Mouse (Mus musculus) Patski (cell line): ENCODE measurements around the gene Lrrc20. TPM values are rescaled to one million over a fixed set of nuclear protein-coding genes. Genes with fewer than 3 reads are reported as not detected.

Experiments used
- ATAC-seq: fragments of 100-300 bp; one replicate; pipeline ENCODE4 v1.8.0; 2021
- CTCF ChIA-PET: fragments of 350-600 bp; sonication (Branson Sonifier 250); formaldehyde crosslinking; loops from one replicate; lab custom pipeline; 2022; ENCODE audit warnings: inconsistent platforms; lab: Charles Lee
- POLR2A ChIA-PET: fragments of 350-600 bp; sonication (Branson Sonifier 250); formaldehyde crosslinking; loops from one replicate; lab custom pipeline; 2022; ENCODE audit warnings: antibody characterized with exemption, inconsistent platforms; lab: Charles Lee
- DNase-seq: peaks from one replicate; pipeline ENCODE4 v3.0.0-alpha.2; 2011; ENCODE audit warnings: low read depth, low spot score
- H3K27me3 ChIP-seq: fragments of 371-371 bp; one replicate; pipeline ENCODE4 v1.5.1; 2021
- CTCF ChIP-seq: fragments of 100-300 bp; IDR thresholded peaks from one replicate; pipeline ENCODE4 v1.5.1; 2021
- in situ Hi-C: fragments of 300-500 bp; cut with MboI; formaldehyde crosslinking; loops from 3 replicates; pipeline ENCODE4 v1.11.1; 2018; ENCODE audit warnings: low pct_unique_long_range_greater_than_20kb, mixed read lengths
- polyA plus RNA-seq: library from polyadenylated mRNA; unstranded; gene quantifications from one replicate; pipeline ENCODE4 v1.2.3, GENCODE M21; 2021

Lrrc20 gene
- polyA plus RNA-seq, result 14.0 TPM

DNA sequence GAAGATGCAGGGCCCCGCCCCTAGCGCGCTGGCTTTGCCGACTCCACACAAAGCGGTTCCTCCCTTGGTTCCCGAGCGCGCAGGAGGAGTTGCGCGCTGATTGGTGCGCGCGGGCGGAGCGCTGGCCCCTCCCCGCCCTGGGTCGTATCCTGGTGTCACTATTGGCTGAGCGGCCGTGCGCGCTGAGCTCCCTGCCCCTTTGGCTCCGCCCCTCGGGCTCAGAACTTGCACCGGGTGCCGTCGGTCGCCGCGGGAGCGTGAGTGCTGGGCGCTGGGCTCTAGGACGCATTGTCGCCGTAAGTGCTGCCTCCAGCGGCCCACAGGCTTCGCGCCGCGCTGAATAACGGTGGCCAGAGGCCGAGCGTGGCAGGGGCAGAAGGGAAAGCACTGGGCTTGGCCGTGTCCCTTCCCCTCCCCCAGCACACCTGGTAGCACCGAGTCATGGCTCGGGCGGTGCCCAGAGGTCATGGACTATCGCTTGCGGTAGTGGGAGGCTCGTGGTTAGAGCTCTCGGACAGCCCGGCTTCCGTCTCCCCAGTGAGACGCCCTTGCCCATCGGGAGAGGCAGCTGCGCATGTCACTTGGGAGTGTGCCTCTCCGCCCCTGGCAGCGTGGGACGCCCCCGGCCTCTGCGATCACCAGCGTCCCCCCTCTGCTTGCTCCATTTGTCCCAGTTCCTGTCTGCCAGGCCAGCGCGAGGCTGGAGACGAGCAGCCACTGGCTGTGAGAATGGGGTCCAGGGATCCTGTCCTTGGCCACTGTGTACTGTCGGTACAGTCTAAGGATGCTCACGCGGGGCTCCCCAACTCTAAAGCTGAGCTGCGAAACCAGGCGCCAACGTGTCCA lies at the start of gene Lrrc20:
Gene Lrrc20 (plus strand): TSS at position 208 of the 846 bp plus-strand sequence.
- no peak for TF ChIP-seq CTCF
- H3K27me3 ChIP-seq, result no peaks in the 10 kb centered on the region
- DNase-seq (no peak), ATAC-seq (peak; percentile 97)
- ChIA-PET POLR2A (interaction anchor here (0.6 to 1.1 kb wide), 3 partner anchors 11 to 25 kb away, joined by 3 to 7 read pairs (median 6); no protein-coding TSS in a partner anchor), CTCF (interaction anchor here (1.7 to 3.6 kb wide), 2 partner anchors 9 to 128 kb away, joined by 4 to 17 read pairs; no protein-coding TSS in a partner anchor)
- in situ Hi-C loops, result no loop called here

DNA sequence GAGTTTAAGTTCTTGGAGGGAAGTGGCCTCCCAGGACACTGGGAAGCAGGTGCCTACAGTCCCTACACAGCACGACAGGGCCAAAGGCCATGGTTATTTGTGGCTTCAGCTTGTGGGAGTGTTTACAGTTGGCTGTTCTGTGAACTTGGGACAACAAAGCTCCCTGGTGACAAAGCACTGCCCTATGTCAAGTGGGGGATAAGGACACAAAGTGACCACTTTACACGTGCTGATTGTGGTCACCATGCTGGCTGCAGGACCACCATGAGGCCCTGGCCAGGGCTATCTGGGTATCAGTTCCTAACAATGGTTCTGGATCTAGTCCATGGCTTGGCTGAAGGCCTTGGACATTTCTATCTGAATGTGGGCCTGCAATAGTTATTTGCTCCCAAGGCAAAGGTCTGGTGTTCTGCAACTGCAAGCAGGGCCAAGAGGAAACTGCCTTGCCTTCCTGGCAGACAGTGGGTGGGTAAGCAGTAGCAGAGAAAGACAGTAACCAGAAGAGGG lies 49.3 kb upstream of the Lrrc20 start:
- no peak for DNase-seq
- CTCF ChIA-PET, result no interaction called here
- ATAC-seq, result no peak
- POLR2A ChIA-PET, result interaction anchor here (1.3 kb wide), 1 partner anchor 21 kb away, joined by 5 read pairs; no protein-coding TSS in a partner anchor
- in situ Hi-C loops, result no loop called here
- TF ChIP-seq CTCF, result no peak
- H3K27me3 ChIP-seq, result no peaks in the 10 kb centered on the region

DNA sequence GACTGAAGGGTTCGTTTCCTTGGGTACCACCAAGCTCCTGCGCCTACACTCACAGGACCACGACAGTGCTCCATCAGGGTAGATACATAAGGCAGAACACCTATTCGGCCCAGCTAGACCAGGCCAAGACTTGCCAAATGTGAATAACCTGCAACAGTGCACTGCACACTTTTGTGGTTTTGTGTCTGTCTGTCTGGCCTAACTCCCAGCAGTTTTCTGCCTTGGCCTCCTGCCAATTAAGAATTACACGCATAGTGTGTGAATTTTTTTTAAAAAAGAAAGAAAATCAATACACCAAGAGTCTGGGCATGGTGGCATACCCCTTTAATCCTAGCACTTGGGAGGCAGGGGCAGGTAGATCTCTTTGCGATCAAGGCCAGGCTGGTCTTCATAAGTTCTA lies 47.6 kb upstream of the Lrrc20 start:
- TF ChIP-seq CTCF, result no peak
- H3K27me3 ChIP-seq, result no peaks in the 10 kb centered on the region
- POLR2A ChIA-PET, result no interaction called here
- in situ Hi-C loops, result no loop called here
- CTCF ChIA-PET, result interaction anchor here (1.3 kb wide), 1 partner anchor 11 kb away, joined by 3 read pairs; no protein-coding TSS in a partner anchor
- DNase-seq, result no peak
- no peak for ATAC-seq

DNA sequence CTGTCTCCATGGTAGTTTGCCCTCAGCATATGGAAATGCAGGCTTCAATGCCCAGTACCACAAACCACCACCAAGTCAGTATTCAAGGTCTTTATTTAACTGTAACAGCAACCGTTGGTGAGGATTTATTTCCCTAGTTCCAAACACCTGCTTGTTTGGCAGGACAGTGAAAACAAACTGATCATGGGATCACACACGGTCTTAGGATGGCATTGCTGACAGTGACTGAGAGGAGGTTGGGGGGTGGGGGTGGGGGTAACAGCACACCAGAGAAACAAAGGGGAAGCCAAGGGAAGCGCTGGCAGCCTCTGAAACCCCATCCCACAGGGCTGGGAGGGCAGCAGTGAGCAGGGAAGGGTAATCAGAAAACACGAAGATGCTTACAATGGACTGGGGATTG lies 47.2 kb upstream of the Lrrc20 start:
- ATAC-seq, result no peak
- H3K27me3 ChIP-seq, result no peaks in the 10 kb centered on the region
- no peak for DNase-seq
- TF ChIP-seq CTCF, result no peak
- in situ Hi-C loops, result no loop called here
- ChIA-PET CTCF (interaction anchor here (1.1 kb wide), 1 partner anchor 10 kb away, joined by 3 read pairs; no protein-coding TSS in a partner anchor), POLR2A (no interaction called here)

DNA sequence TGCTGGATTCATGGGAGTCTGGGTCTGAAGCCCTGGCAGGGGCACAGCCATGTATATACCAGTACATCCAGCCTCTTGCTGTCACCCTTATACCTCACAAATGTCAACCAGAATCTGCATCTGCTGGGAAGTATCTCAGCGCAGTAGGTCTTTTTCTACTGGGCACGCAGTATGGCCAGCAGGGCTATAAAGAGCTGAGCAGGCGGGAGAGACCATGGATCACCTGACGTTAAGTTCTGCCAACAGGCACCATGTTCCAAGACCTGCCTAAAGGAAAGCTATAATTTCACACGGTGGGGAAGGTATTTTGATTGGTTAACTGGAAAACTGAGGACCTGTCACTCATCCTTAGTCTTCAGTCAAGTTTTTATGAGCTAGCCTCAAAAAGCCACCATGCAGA lies 46.6 kb upstream of the Lrrc20 start:
- ChIA-PET POLR2A (no interaction called here), CTCF (interaction anchor here (1.1 kb wide), 2 partner anchors 10 to 254 kb away, joined by 3 read pairs; no protein-coding TSS in a partner anchor)
- ATAC-seq, result no peak
- DNase-seq, result no peak
- H3K27me3 ChIP-seq, result no peaks in the 10 kb centered on the region
- no peak for TF ChIP-seq CTCF
- in situ Hi-C loops, result no loop called here

DNA sequence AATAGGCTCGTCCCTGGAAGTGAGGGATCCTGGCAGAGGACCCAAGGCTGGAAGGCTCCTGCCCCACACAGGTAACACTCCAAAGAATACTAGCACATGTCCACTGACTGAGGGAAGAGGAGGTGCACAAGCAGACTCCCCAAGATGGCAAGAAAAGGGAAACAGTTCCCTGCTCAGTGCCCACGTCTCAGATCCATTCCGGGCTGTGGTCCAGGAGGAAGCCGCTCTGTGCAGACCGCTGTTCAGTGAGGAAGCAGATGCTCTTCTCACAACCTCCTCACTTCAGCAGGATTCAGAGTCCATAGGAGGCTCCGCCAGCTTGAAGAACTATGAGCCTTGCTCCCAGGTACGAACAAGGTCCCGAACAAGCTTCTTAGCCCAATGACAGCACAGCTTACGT lies 44.2 kb upstream of the Lrrc20 start:
- CTCF ChIA-PET, result no interaction called here
- POLR2A ChIA-PET, result no interaction called here
- ATAC-seq (no peak), DNase-seq (no peak)
- H3K27me3 ChIP-seq, result no peaks in the 10 kb centered on the region
- no peak for TF ChIP-seq CTCF
- in situ Hi-C loops, result no loop called here

DNA sequence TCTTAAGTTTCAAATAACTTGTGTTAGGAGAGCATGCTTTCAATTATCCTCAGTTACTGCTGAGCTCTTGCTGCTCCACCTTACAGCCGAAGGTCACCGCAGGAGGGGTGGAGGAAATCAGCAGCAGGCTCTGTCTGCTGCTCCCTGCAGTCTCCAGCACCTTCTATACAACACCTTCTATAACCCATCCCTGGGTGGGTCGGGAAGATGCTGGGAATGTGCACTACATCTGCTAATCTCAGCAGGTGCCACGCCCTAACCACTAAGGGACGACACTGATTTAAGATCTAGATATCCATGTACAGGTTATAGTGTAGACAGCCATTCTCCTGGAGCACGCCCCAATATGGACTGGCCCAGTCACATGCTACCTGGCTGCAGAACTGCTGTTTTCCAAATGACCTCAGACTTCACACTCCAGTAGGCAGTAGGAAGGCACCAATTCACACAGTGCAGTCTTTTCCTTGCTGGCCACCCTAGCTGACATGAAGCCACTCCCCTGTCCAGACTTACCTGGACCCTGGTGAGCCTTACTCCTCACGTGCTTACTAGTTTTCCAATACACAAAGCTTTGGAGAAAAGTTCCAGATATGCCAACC lies 35.3 kb upstream of the Lrrc20 start:
- DNase-seq, result no peak
- ChIA-PET CTCF (no interaction called here), POLR2A (interaction anchor here (0.7 kb wide), 1 partner anchor 261 kb away, joined by 3 read pairs; no protein-coding TSS in a partner anchor)
- in situ Hi-C loops, result no loop called here
- peak; percentile 73 for ATAC-seq
- no peak for TF ChIP-seq CTCF
- H3K27me3 ChIP-seq, result no peaks in the 10 kb centered on the region

DNA sequence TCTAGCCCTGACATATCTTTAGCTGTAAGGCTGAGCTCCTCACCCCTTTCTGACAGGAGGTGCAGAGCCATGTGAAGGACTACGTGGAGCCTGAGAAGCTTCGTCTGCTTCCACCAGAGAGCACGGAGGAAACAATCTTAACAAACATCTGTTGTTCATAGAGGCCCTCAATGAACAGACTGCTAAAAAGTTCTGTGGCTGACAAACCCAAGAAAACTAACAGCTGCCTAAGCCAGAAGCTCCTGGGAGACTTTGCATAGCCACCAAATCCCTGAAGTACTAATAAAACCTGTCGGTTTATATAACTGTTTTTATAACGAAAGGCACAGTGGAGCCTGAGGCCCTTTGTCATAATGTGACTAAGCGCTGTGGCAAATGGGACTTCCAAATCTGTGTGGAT lies 32.1 kb upstream of the Lrrc20 start:
- no peak for ATAC-seq
- CTCF ChIA-PET, result no interaction called here
- H3K27me3 ChIP-seq, result no peaks in the 10 kb centered on the region
- no peak for DNase-seq
- POLR2A ChIA-PET, result no interaction called here
- in situ Hi-C loops, result no loop called here
- no peak for TF ChIP-seq CTCF

DNA sequence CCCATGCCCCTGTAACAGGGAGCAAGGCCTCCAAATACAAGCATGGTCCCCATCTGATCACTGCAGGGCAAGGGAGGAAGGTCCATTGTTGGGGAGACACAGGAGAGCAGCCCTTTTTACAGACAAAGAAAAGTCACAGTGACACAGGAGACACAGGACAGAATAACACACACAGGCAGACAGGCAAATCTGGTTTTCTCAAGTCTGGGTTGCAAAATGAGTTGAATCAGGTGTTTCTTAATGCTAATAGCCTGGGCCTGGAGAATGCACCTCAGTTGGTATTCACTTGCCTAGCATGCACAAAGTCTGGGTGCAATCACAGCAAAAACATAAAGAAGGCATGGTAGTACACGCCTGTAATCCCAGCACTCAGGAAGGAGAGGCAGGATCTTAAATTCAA lies 31.7 kb upstream of the Lrrc20 start:
- in situ Hi-C loops, result no loop called here
- DNase-seq, result no peak
- POLR2A ChIA-PET, result no interaction called here
- no peaks in the 10 kb centered on the region for H3K27me3 ChIP-seq
- no peak for TF ChIP-seq CTCF
- no peak for ATAC-seq
- CTCF ChIA-PET, result no interaction called here

DNA sequence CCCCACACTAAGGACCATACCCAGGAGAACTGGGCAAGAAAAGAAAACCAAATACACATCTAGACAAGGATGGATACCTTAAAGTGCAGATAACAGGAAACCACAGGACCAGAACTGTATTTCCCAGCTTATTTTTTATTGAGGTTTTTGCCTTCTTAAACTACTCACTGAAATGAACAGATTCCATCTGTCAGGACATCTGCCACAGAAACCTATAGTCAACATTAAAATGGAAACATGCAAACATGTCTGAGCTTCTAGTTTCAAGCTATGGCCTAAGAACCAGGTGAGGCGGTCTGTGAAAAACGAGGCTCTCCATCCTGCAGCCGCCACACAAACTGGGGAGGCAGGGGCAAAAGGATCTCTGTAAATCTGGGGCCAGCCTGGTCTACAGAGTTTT lies 30.6 kb upstream of the Lrrc20 start:
- POLR2A ChIA-PET, result no interaction called here
- CTCF ChIA-PET, result no interaction called here
- in situ Hi-C loops, result no loop called here
- no peak for DNase-seq
- no peaks in the 10 kb centered on the region for H3K27me3 ChIP-seq
- no peak for ATAC-seq
- TF ChIP-seq CTCF, result no peak
